Mouse (Mus musculus) cortical plate, adult 2 months (tissue): ENCODE results near the gene 4930415O20Rik.

Experiments
- CTCF ChIP-seq: fragments of 200-500 bp; IDR thresholded peaks from 2 replicates; pipeline ENCODE4 v1.5.1; 2011; ENCODE audit warnings: mild to moderate bottlenecking, control low read depth, low read length; ENCODE audit not compliant: insufficient read depth; ENCODE audit errors: extremely low read depth
- POLR2A ChIP-seq: fragments of 200-500 bp; IDR thresholded peaks from 2 replicates; pipeline ENCODE4 v1.6.1; 2011; ENCODE audit warnings: mild to moderate bottlenecking, low read length, control low read depth; ENCODE audit not compliant: insufficient read depth; ENCODE audit errors: extremely low read depth

GRCm38 (mm10) chr15:98573293-98573692 is 2.5 kb downstream of the 4930415O20Rik start:
- TF ChIP-seq CTCF: no peak
- no peak for TF ChIP-seq POLR2A
